Mouse (Mus musculus): ENCODE results near the gene Fam107b.
"Not testable (repeated sequence)": the region's sequence is repeated elsewhere in the genome, so short reads cannot be mapped to it uniquely, and the experiment has no call there.

Fam107b gene

GRCm38 (mm10) chr2:3658900-3659299 lies 88.6 kb downstream of the Fam107b start:
- no peak for DNase-seq (ENCODE audit: low spot score)

- DNase-seq (ENCODE audit: low spot score), result no peak
Measured at GRCm38 (mm10) chr2:3659300-3659910, 89.1 kb downstream of the Fam107b start.

- no peak for DNase-seq (ENCODE audit: low spot score)
Measured at GRCm38 (mm10) chr2:3664086-3664485, 93.8 kb downstream of the Fam107b start.

GRCm38 (mm10) chr2:3668682-3669081 lies 98.4 kb downstream of the Fam107b start:
- peak; percentile 25 for DNase-seq (ENCODE audit: low spot score)

- no peak for DNase-seq (ENCODE audit: low spot score)
Measured at GRCm38 (mm10) chr2:3669646-3670045, 99.4 kb downstream of the Fam107b start.

- DNase-seq (ENCODE audit: low spot score), result no peak
Measured at GRCm38 (mm10) chr2:3672654-3673367, 102.5 kb downstream of the Fam107b start.

- DNase-seq (ENCODE audit: low spot score), result no peak
Measured at GRCm38 (mm10) chr2:3675481-3675880, 105.2 kb downstream of the Fam107b start.

- no peak for DNase-seq (ENCODE audit: low spot score)
Measured at GRCm38 (mm10) chr2:3682699-3683098, 112.4 kb downstream of the Fam107b start.

- no peak for DNase-seq (ENCODE audit: low spot score)
Measured at GRCm38 (mm10) chr2:3683343-3683742, 113.1 kb downstream of the Fam107b start.

GRCm38 (mm10) chr2:3683751-3684229 lies 113.5 kb downstream of the Fam107b start:
- DNase-seq (ENCODE audit: low spot score), result no peak

- no peak for DNase-seq (ENCODE audit: low spot score)
Measured at GRCm38 (mm10) chr2:3690221-3690620, 119.9 kb downstream of the Fam107b start.

GRCm38 (mm10) chr2:3692833-3693232 lies 122.5 kb downstream of the Fam107b start:
- DNase-seq (ENCODE audit: low spot score), result no peak

GRCm38 (mm10) chr2:3695900-3696299 lies 125.6 kb downstream of the Fam107b start:
- no peak for DNase-seq (ENCODE audit: low spot score)

GRCm38 (mm10) chr2:3700368-3700767 lies 130.1 kb downstream of the Fam107b start:
- DNase-seq (ENCODE audit: low spot score), result no peak

GRCm38 (mm10) chr2:3702640-3703190 lies 132.4 kb downstream of the Fam107b start:
- DNase-seq (ENCODE audit: low spot score), result no peak

- DNase-seq (ENCODE audit: low spot score), result no peak
Measured at GRCm38 (mm10) chr2:3703806-3704205, 133.5 kb downstream of the Fam107b start.

- no peak for DNase-seq (ENCODE audit: low spot score)
Measured at GRCm38 (mm10) chr2:3704311-3705162, 134.2 kb downstream of the Fam107b start.

GRCm38 (mm10) chr2:3705283-3705682 lies 135.0 kb downstream of the Fam107b start:
- DNase-seq (ENCODE audit: low spot score), result not testable (repeated sequence)

GRCm38 (mm10) chr2:3707236-3707635 lies 136.9 kb downstream of the Fam107b start:
- no peak for DNase-seq (ENCODE audit: low spot score)

- no peak for DNase-seq (ENCODE audit: low spot score)
Measured at GRCm38 (mm10) chr2:3708621-3709020, 138.3 kb downstream of the Fam107b start.

GRCm38 (mm10) chr2:3709882-3710281 lies 139.6 kb downstream of the Fam107b start:
- DNase-seq (ENCODE audit: low spot score), result no peak

- no peak for DNase-seq (ENCODE audit: low spot score)
Measured at GRCm38 (mm10) chr2:3710521-3710920, 140.2 kb downstream of the Fam107b start.
